In genomic region chr5:32950077-32950476, GRCm38 (mm10) we compare ENCODE assay signal across 18 mouse cellular contexts.
A peak's percentile ranks its signal among the peaks of the same experiment; 100 is the strongest.
DNase-seq lines count a peak whose midpoint lies in the region; ATAC-seq and TF ChIP-seq lines count a peak whose summit lies in the region.
"Had no signal": no experiment of that assay in that cellular context is flagged by ENCODE, and none has a peak within 500 bp of the region (broad histone marks: within the 10 kb centered on the region; RNA-seq: fewer than 3 reads in every experiment).

No protein-coding gene starts in this region.

- peaks cover 69% of the 10 kb centered on the region for H3K36me3 ChIP-seq in heart, embryonic 13.5 days
- peaks cover under 1% of the 10 kb centered on the region; the same call in 1 of the 2 replicates for H3K36me3 ChIP-seq in hindbrain, embryonic 11.5 days (ENCODE audit: control insufficient read depth, insufficient read depth, low read length)

- no peaks in the 10 kb centered on the region for H3K27me3 ChIP-seq in heart, embryonic 13.5 days (replicated peaks)
- no peaks in the 10 kb centered on the region for H3K27me3 ChIP-seq in hindbrain, embryonic 11.5 days (ENCODE audit: control insufficient read depth, insufficient read depth, low read length)
- H3K27me3 ChIP-seq: midbrain, embryonic 15.5 days; neural tube, embryonic 12.5 days had no signal

- no peak for DNase-seq in heart, postnatal 14 days
- DNase-seq in right cerebral cortex, adult 18-20 months, result peak; percentile 53
- no peak for DNase-seq in right cerebral cortex, postnatal 10 days (ENCODE audit: low spot score in 2 of 2)
- no peak for DNase-seq in ovary, postnatal 36 days (ENCODE audit: low spot score)
- no peak for DNase-seq in hindbrain, embryonic 11.5 days (ENCODE audit: low spot score)
- DNase-seq: adrenal gland, postnatal 25 days; B cell, adult 2 months; cerebellum, adult 2 months; embryo, embryonic 11 days; kidney, adult 8-10 months; lung, postnatal 36 days had no signal

- WGBS in heart, embryonic 13.5 days, result 90% methylated on average over 6 of the region's 6 CpGs
- 77% methylated on average over 6 of the region's 6 CpGs for WGBS in olfactory bulb, adult 2 months
- WGBS in hindbrain, embryonic 11.5 days, result 97% methylated on average over 6 of the region's 6 CpGs

- ATAC-seq in heart, embryonic 13.5 days (ENCODE audit: extremely low read depth, insufficient number of reproducible peaks, low FRiP score, low TSS enrichment), result no peak
- ATAC-seq in hindbrain, embryonic 11.5 days (ENCODE audit: low FRiP score), result no peak
- ATAC-seq: hindbrain, embryonic 16.5 days; midbrain, embryonic 15.5 days had no signal

- H3K9me3 ChIP-seq in heart, embryonic 13.5 days, result no peaks in the 10 kb centered on the region
- no peaks in the 10 kb centered on the region for H3K9me3 ChIP-seq in hindbrain, embryonic 11.5 days (ENCODE audit: control insufficient read depth, low read length)
- H3K9me3 ChIP-seq: midbrain, embryonic 15.5 days; neural tube, embryonic 12.5 days had no signal

- TF ChIP-seq CTCF in cortical plate, adult 2 months (IDR thresholded peaks at IDR 0.05; ENCODE audit: extremely low read depth, insufficient read depth, low read length), result no peak
- TF ChIP-seq CTCF in olfactory bulb, adult 2 months (IDR thresholded peaks at IDR 0.05; ENCODE audit: insufficient read depth, low read depth, low read length), result no peak

- H3K4me2 ChIP-seq in heart, embryonic 13.5 days, result no peak overlapping the region
- H3K4me2 ChIP-seq in hindbrain, embryonic 11.5 days (replicated peaks; ENCODE audit: low read depth, low read length), result no peak overlapping the region
- H3K4me2 ChIP-seq: midbrain, embryonic 15.5 days; neural tube, embryonic 12.5 days had no signal

- TF ChIP-seq POLR2A in cortical plate, adult 2 months (IDR thresholded peaks at IDR 0.05; ENCODE audit: extremely low read depth, insufficient read depth, low read length), result no peak
- no peak for TF ChIP-seq POLR2A in olfactory bulb, adult 2 months (IDR thresholded peaks at IDR 0.05; ENCODE audit: insufficient read depth, low read depth, low read length)

- H3K9ac ChIP-seq in heart, embryonic 13.5 days, result no peak overlapping the region
- H3K9ac ChIP-seq in hindbrain, embryonic 11.5 days (ENCODE audit: low read depth, low read length), result no peak overlapping the region
- H3K9ac ChIP-seq: midbrain, embryonic 15.5 days; neural tube, embryonic 12.5 days had no signal

- no peak overlapping the region for H3K4me3 ChIP-seq in heart, embryonic 13.5 days
- no peak overlapping the region for H3K4me3 ChIP-seq in cortical plate, adult 2 months (ENCODE audit: insufficient read depth, low read length)
- no peak overlapping the region for H3K4me3 ChIP-seq in olfactory bulb, adult 2 months (ENCODE audit: insufficient read depth, low read depth, low read length)
- no peak overlapping the region for H3K4me3 ChIP-seq in hindbrain, embryonic 11.5 days (ENCODE audit: low read depth, low read length)
- H3K4me3 ChIP-seq: erythroblast, embryonic 14.5 days; midbrain, embryonic 15.5 days; neural tube, embryonic 12.5 days had no signal

- peak overlapping the region; percentile 77 for H3K27ac ChIP-seq in heart, embryonic 13.5 days (replicated peaks)
- peak overlapping the region; percentile 21; the same call in 1 of the 2 replicates for H3K27ac ChIP-seq in cortical plate, adult 2 months (ENCODE audit: insufficient read depth, low read length)
- H3K27ac ChIP-seq in olfactory bulb, adult 2 months (ENCODE audit: insufficient read depth, low read depth, low read length), result peak overlapping the region; percentile 20; the same call in 1 of the 2 replicates
- no peak overlapping the region for H3K27ac ChIP-seq in hindbrain, embryonic 11.5 days (ENCODE audit: low read depth, low read length)
- H3K27ac ChIP-seq: midbrain, embryonic 15.5 days; neural tube, embryonic 12.5 days had no signal

- H3K4me1 ChIP-seq in heart, embryonic 13.5 days, result peaks cover 14% of the 10 kb centered on the region
- H3K4me1 ChIP-seq in cortical plate, adult 2 months (ENCODE audit: control insufficient read depth, insufficient read depth, low read length), result peaks cover 4% of the 10 kb centered on the region; the same call in 1 of the 2 replicates
- peaks cover 2% of the 10 kb centered on the region; the same call in 1 of the 2 replicates for H3K4me1 ChIP-seq in olfactory bulb, adult 2 months (ENCODE audit: control insufficient read depth, insufficient read depth, low read length)
- H3K4me1 ChIP-seq in hindbrain, embryonic 11.5 days (replicated peaks; ENCODE audit: control insufficient read depth, insufficient read depth, low read length), result no peaks in the 10 kb centered on the region
- H3K4me1 ChIP-seq: midbrain, embryonic 15.5 days; neural tube, embryonic 12.5 days had no signal

- intact Hi-C loops in heart, postnatal 14 days (cut with DNase I), result no loop called here
